Mouse (Mus musculus): Measurements from ENCODE around the gene Tecta. TPM values are rescaled to one million over a fixed set of nuclear protein-coding genes. Genes with fewer than 3 reads are reported as not detected.
A peak's percentile ranks its signal among the peaks of the same experiment; 100 is the strongest.

The Tecta gene
- under 1 TPM; 0.48 to 0.50 TPM for total RNA-seq (2021)
- long read RNA-seq, experiment 1 = 0 reads
- long read RNA-seq, experiment 2 = 0 reads

- DNase-seq (ENCODE audit: low spot score) = no peak
Measured at GRCm38 (mm10) chr9:42399829-42400228, at the start of gene Tecta. Gene Tecta, minus strand, starts transcription at chr9:42399929.

- DNase-seq (ENCODE audit: low spot score) = no peak
Measured at GRCm38 (mm10) chr9:42449043-42449442, 49.3 kb upstream of the Tecta start.

- DNase-seq (ENCODE audit: low spot score) = no peak
Measured at GRCm38 (mm10) chr9:42442100-42442499, 42.4 kb upstream of the Tecta start.

- DNase-seq (ENCODE audit: low spot score) = no peak
Measured at GRCm38 (mm10) chr9:42441234-42441633, 41.5 kb upstream of the Tecta start.

- DNase-seq (ENCODE audit: low spot score) = no peak
Measured at GRCm38 (mm10) chr9:42439446-42439845, 39.7 kb upstream of the Tecta start.

- DNase-seq (ENCODE audit: low spot score) = no peak
Measured at GRCm38 (mm10) chr9:42432155-42432554, 32.4 kb upstream of the Tecta start.

- no peak for DNase-seq (ENCODE audit: low spot score)
Measured at GRCm38 (mm10) chr9:42431606-42432005, 31.9 kb upstream of the Tecta start.

- DNase-seq (ENCODE audit: low spot score) = peak; percentile 2
Measured at GRCm38 (mm10) chr9:42428060-42428924, 28.6 kb upstream of the Tecta start.

- DNase-seq (ENCODE audit: low spot score) = no peak
Measured at GRCm38 (mm10) chr9:42426661-42427358, 27.1 kb upstream of the Tecta start.

GRCm38 (mm10) chr9:42423649-42424048 lies 23.9 kb upstream of the Tecta start:
- no peak for DNase-seq (ENCODE audit: low spot score)

- no peak for DNase-seq (ENCODE audit: low spot score)
Measured at GRCm38 (mm10) chr9:42419687-42420086, 20.0 kb upstream of the Tecta start.

- no peak for DNase-seq (ENCODE audit: low spot score)
Measured at GRCm38 (mm10) chr9:42418786-42419185, 19.1 kb upstream of the Tecta start.

- peak; percentile 20 for DNase-seq (ENCODE audit: low spot score)
Measured at GRCm38 (mm10) chr9:42417352-42417952, 17.7 kb upstream of the Tecta start.

- DNase-seq (ENCODE audit: low spot score) = no peak
Measured at GRCm38 (mm10) chr9:42415184-42415583, 15.5 kb upstream of the Tecta start.

- no peak for DNase-seq (ENCODE audit: low spot score)
Measured at GRCm38 (mm10) chr9:42413345-42413744, 13.6 kb upstream of the Tecta start.

- no peak for DNase-seq (ENCODE audit: low spot score)
Measured at GRCm38 (mm10) chr9:42411296-42411695, 11.6 kb upstream of the Tecta start.

GRCm38 (mm10) chr9:42405736-42406135 lies 6.0 kb upstream of the Tecta start:
- no peak for DNase-seq (ENCODE audit: low spot score)

- DNase-seq (ENCODE audit: low spot score) = no peak
Measured at GRCm38 (mm10) chr9:42401486-42401885, 1.8 kb upstream of the Tecta start.

- DNase-seq (ENCODE audit: low spot score) = no peak
Measured at GRCm38 (mm10) chr9:42396141-42396540, 3.6 kb downstream of the Tecta start.

GRCm38 (mm10) chr9:42394903-42395302 lies 4.8 kb downstream of the Tecta start:
- DNase-seq (ENCODE audit: low spot score) = no peak

- no peak for DNase-seq (ENCODE audit: low spot score)
Measured at GRCm38 (mm10) chr9:42394321-42394720, 5.4 kb downstream of the Tecta start.

- no peak for DNase-seq (ENCODE audit: low spot score)
Measured at GRCm38 (mm10) chr9:42392927-42393326, 6.8 kb downstream of the Tecta start.

Measured in gastrocnemius, adult 18-20 months (tissue).